Mouse (Mus musculus) heart, adult 2 months (tissue): ENCODE data around the gene Rapgef2.

Source experiments
- CTCF ChIP-seq: fragments of 200-600 bp; IDR thresholded peaks from 2 replicates; pipeline ENCODE4 v1.8.1; 2022; ENCODE audit warnings: antibody characterized with exemption, mild to moderate bottlenecking, moderate library complexity
- EP300 ChIP-seq: fragments of 200-500 bp; IDR thresholded peaks from 2 replicates; pipeline ENCODE4 v1.6.1; 2011; ENCODE audit warnings: low read depth, low read length, control low read depth; ENCODE audit not compliant: insufficient read depth
- POLR2A ChIP-seq: fragments of 200-500 bp; IDR thresholded peaks from 2 replicates; pipeline ENCODE4 v1.6.1; 2011; ENCODE audit warnings: mild to moderate bottlenecking, low read depth, low read length, control low read depth; ENCODE audit not compliant: insufficient read depth

DNA sequence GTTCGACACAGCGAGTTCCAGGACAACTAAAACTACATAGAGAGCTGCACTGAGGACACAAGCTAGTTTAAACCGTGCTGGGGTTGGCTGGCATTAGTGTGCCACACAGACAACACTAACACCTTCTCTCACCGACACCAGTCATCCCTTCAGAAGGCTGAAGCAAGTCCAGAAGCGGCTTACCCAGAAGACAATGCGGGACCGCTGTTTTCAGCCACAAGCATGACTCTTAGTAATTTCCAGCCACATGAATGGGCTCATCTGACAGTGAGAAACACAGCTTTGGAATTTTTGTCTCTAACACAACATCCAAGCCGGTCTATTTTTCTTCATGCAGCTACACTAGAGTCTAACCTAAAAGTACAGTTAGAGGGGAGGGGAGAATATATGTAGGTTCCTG lies 16.4 kb downstream of the Rapgef2 start:
- TF ChIP-seq POLR2A: no peak
- no peak for TF ChIP-seq CTCF
- TF ChIP-seq EP300: no peak
